Mouse (Mus musculus) hindbrain, embryonic 13.5 days (tissue): ENCODE data around the gene B4galt4. TPM values are rescaled to one million over a fixed set of nuclear protein-coding genes. Genes with fewer than 3 reads are reported as not detected.
"Not testable (repeated sequence)": the region's sequence is repeated elsewhere in the genome, so short reads cannot be mapped to it uniquely, and the experiment has no call there.

Source experiments
- ATAC-seq: fragments of 200-750 bp; cut with Nextera tagmentation; 2 replicates; pipeline ENCODE4 v1.8.0; 2017; ENCODE audit warnings: moderate TSS enrichment; ENCODE audit not compliant: low FRiP score
- H3K27ac ChIP-seq: fragments of 300-500 bp; sonication (generic); 2 replicates; pipeline ENCODE4 v1.5.1; 2015; ENCODE audit warnings: inconsistent platforms, mild to moderate bottlenecking, moderate library complexity
- H3K27me3 ChIP-seq: fragments of 300-500 bp; sonication (generic); 2 replicates; pipeline ENCODE4 v1.6.1; 2015; ENCODE audit warnings: mild to moderate bottlenecking, inconsistent platforms
- H3K36me3 ChIP-seq: fragments of 300-500 bp; sonication (generic); 2 replicates; pipeline ENCODE4 v1.6.1; 2015; ENCODE audit warnings: mild to moderate bottlenecking, inconsistent platforms
- H3K4me1 ChIP-seq: fragments of 300-500 bp; sonication (generic); replicated peaks from 2 replicates; pipeline ENCODE4 v1.6.1; 2015; ENCODE audit warnings: inconsistent platforms
- H3K4me2 ChIP-seq: fragments of 300-500 bp; sonication (generic); 2 replicates; pipeline ENCODE4 v1.6.1; 2015; ENCODE audit warnings: inconsistent platforms, mild to moderate bottlenecking, moderate library complexity
- H3K4me3 ChIP-seq: fragments of 300-500 bp; sonication (generic); 2 replicates; pipeline ENCODE4 v1.5.1; 2015; ENCODE audit warnings: mild to moderate bottlenecking, inconsistent platforms
- H3K9ac ChIP-seq: fragments of 300-500 bp; sonication (generic); 2 replicates; pipeline ENCODE4 v1.6.1; 2015; ENCODE audit warnings: mild to moderate bottlenecking, inconsistent platforms
- H3K9me3 ChIP-seq: fragments of 300-500 bp; sonication (generic); 2 replicates; pipeline ENCODE4 v1.6.1; 2016; ENCODE audit warnings: inconsistent platforms
- WGBS: fragments of 180-500 bp; shearing (Covaris S2); methylation state at CpG from one replicate; pipeline ENCODE4 v1.1.7; 2015; 5-methylcytosine and 5-hydroxymethylcytosine counted together
- polyA plus RNA-seq: library from polyadenylated mRNA; unstranded; fragments of >200 nt; fragmentation: Nextera tagmentation; extraction: Ambion mirVana; gene quantifications from 2 replicates; pipeline ENCODE4 v1.2.1, GENCODE M21; 2015

The B4galt4 gene
- polyA plus RNA-seq, 1 experiment from 2014 or later: 30.0 TPM

GRCm38 (mm10) chr16:38780960-38781572 lies 39.0 kb downstream of the B4galt4 start:
- no peak for ATAC-seq
- H3K27ac ChIP-seq: no peak overlapping the region
- no peak overlapping the region for H3K9ac ChIP-seq
- H3K4me1 ChIP-seq: peaks cover 6% of the 10 kb centered on the region; the same call in 1 of the 2 replicates
- no peaks in the 10 kb centered on the region for H3K36me3 ChIP-seq
- no peaks in the 10 kb centered on the region for H3K9me3 ChIP-seq
- no peak overlapping the region for H3K4me2 ChIP-seq
- 91% methylated on average over 7 of the region's 7 CpGs for WGBS
- H3K27me3 ChIP-seq: no peaks in the 10 kb centered on the region
- no peak overlapping the region for H3K4me3 ChIP-seq

- Histone ChIP-seq H3K27ac (no peak overlapping the region), H3K36me3 (no peaks in the 10 kb centered on the region), H3K4me2 (no peak overlapping the region), H3K27me3 (no peaks in the 10 kb centered on the region), H3K4me3 (no peak overlapping the region), H3K9me3 (no peaks in the 10 kb centered on the region), H3K9ac (no peak overlapping the region), H3K4me1 (peaks cover 6% of the 10 kb centered on the region; the same call in 1 of the 2 replicates)
- WGBS: 85% methylated on average over 2 of the region's 2 CpGs
- ATAC-seq: no peak
Measured at GRCm38 (mm10) chr16:38781946-38782345, 39.9 kb downstream of the B4galt4 start.

- Histone ChIP-seq H3K27ac (no peak overlapping the region), H3K9me3 (no peaks in the 10 kb centered on the region), H3K36me3 (no peaks in the 10 kb centered on the region), H3K4me2 (no peak overlapping the region), H3K9ac (no peak overlapping the region), H3K4me3 (no peak overlapping the region), H3K4me1 (peaks cover 6% of the 10 kb centered on the region; the same call in 1 of the 2 replicates), H3K27me3 (no peaks in the 10 kb centered on the region)
- WGBS: 46% methylated on average over 2 of the region's 2 CpGs
- ATAC-seq: 0 out of 2 replicates have a peak, but pooled peaks have one; percentile 32
Measured at GRCm38 (mm10) chr16:38782524-38783067, 40.5 kb downstream of the B4galt4 start.

GRCm38 (mm10) chr16:38785301-38785700 lies 43.2 kb downstream of the B4galt4 start:
- H3K27ac ChIP-seq: no peak overlapping the region
- no peak overlapping the region for H3K4me2 ChIP-seq
- no peak for ATAC-seq
- no peaks in the 10 kb centered on the region for H3K36me3 ChIP-seq
- H3K9ac ChIP-seq: no peak overlapping the region
- no peaks in the 10 kb centered on the region for H3K27me3 ChIP-seq
- peaks cover 6% of the 10 kb centered on the region; the same call in 1 of the 2 replicates for H3K4me1 ChIP-seq
- no peak overlapping the region for H3K4me3 ChIP-seq
- no peaks in the 10 kb centered on the region for H3K9me3 ChIP-seq
- WGBS: 80% methylated on average over 7 of the region's 7 CpGs

- WGBS: 77% methylated on average over 2 of the region's 2 CpGs
- H3K9ac ChIP-seq: no peak overlapping the region
- no peak overlapping the region for H3K27ac ChIP-seq
- ATAC-seq: no peak
- no peak overlapping the region for H3K4me2 ChIP-seq
- no peaks in the 10 kb centered on the region for H3K36me3 ChIP-seq
- no peaks in the 10 kb centered on the region; the same call in 1 of the 2 replicates for H3K4me1 ChIP-seq
- no peaks in the 10 kb centered on the region for H3K9me3 ChIP-seq
- no peaks in the 10 kb centered on the region for H3K27me3 ChIP-seq
- H3K4me3 ChIP-seq: no peak overlapping the region
Measured at GRCm38 (mm10) chr16:38789016-38789415, 47.0 kb downstream of the B4galt4 start.

GRCm38 (mm10) chr16:38789966-38790365 lies 47.9 kb downstream of the B4galt4 start:
- no peak overlapping the region for H3K4me3 ChIP-seq
- no peaks in the 10 kb centered on the region for H3K36me3 ChIP-seq
- no peak for ATAC-seq
- no peak overlapping the region for H3K27ac ChIP-seq
- no peak overlapping the region for H3K4me2 ChIP-seq
- no peak overlapping the region for H3K9ac ChIP-seq
- WGBS: 89% methylated on average over 3 of the region's 3 CpGs
- no peaks in the 10 kb centered on the region for H3K27me3 ChIP-seq
- no peaks in the 10 kb centered on the region for H3K9me3 ChIP-seq
- H3K4me1 ChIP-seq: no peaks in the 10 kb centered on the region

GRCm38 (mm10) chr16:38793120-38793519 lies 51.1 kb downstream of the B4galt4 start:
- Histone ChIP-seq H3K9me3 (no peaks in the 10 kb centered on the region), H3K27me3 (no peaks in the 10 kb centered on the region), H3K4me2 (no peak overlapping the region), H3K4me1 (no peaks in the 10 kb centered on the region), H3K36me3 (no peaks in the 10 kb centered on the region), H3K9ac (no peak overlapping the region), H3K4me3 (no peak overlapping the region), H3K27ac (no peak overlapping the region)
- WGBS: 81% methylated on average over 6 of the region's 6 CpGs
- no peak for ATAC-seq

GRCm38 (mm10) chr16:38798957-38799450 lies 56.9 kb downstream of the B4galt4 start:
- no peaks in the 10 kb centered on the region for H3K27me3 ChIP-seq
- H3K4me2 ChIP-seq: no peak overlapping the region
- H3K4me1 ChIP-seq: no peaks in the 10 kb centered on the region
- H3K36me3 ChIP-seq: no peaks in the 10 kb centered on the region
- WGBS: 82% methylated on average over 3 of the region's 3 CpGs
- H3K4me3 ChIP-seq: no peak overlapping the region
- ATAC-seq: no peak
- no peak overlapping the region for H3K27ac ChIP-seq
- H3K9ac ChIP-seq: no peak overlapping the region
- H3K9me3 ChIP-seq: no peaks in the 10 kb centered on the region

GRCm38 (mm10) chr16:38800091-38800490 lies 58.0 kb downstream of the B4galt4 start, which contains the start of gene Upk1b:
Upk1b (minus strand) TSS chr16:38800328.
- WGBS: 55% methylated on average over 10 of the region's 10 CpGs
- Histone ChIP-seq H3K27ac (no peak within 1 kb of the TSS), H3K4me2 (no peak within 1 kb of the TSS), H3K4me1 (no peaks in the 10 kb centered on the region), H3K9me3 (no peaks in the 10 kb centered on the region), H3K27me3 (no peaks in the 10 kb centered on the region), H3K9ac (no peak within 1 kb of the TSS), H3K4me3 (no peak within 1 kb of the TSS), H3K36me3 (no peaks in the 10 kb centered on the region)
- ATAC-seq: no peak

- not testable (repeated sequence) for H3K4me1 ChIP-seq, H3K4me3 ChIP-seq, H3K36me3 ChIP-seq, H3K9me3 ChIP-seq, H3K4me2 ChIP-seq, H3K27ac ChIP-seq, H3K27me3 ChIP-seq, ATAC-seq, H3K9ac ChIP-seq
- WGBS: 88% methylated on average over 5 of the region's 5 CpGs
Measured at GRCm38 (mm10) chr16:38807796-38808195, 65.7 kb downstream of the B4galt4 start.

- 0 out of 2 replicates have a peak, but pooled peaks cover 6% of the 10 kb centered on the region for H3K9me3 ChIP-seq
- H3K27ac ChIP-seq: no peak overlapping the region
- ATAC-seq: no peak
- 86% methylated on average over 5 of the region's 5 CpGs for WGBS
- H3K36me3 ChIP-seq: no peaks in the 10 kb centered on the region
- H3K4me2 ChIP-seq: no peak overlapping the region
- H3K4me3 ChIP-seq: no peak overlapping the region
- H3K4me1 ChIP-seq: no peaks in the 10 kb centered on the region
- H3K27me3 ChIP-seq: no peaks in the 10 kb centered on the region
- no peak overlapping the region for H3K9ac ChIP-seq
Measured at GRCm38 (mm10) chr16:38810196-38810595, 68.1 kb downstream of the B4galt4 start.

- Histone ChIP-seq H3K36me3 (no peaks in the 10 kb centered on the region), H3K27ac (no peak overlapping the region), H3K4me3 (no peak overlapping the region), H3K27me3 (no peaks in the 10 kb centered on the region), H3K9ac (no peak overlapping the region), H3K4me1 (peaks cover 12% of the 10 kb centered on the region), H3K4me2 (no peak overlapping the region), H3K9me3 (0 out of 2 replicates have a peak, but pooled peaks cover 6% of the 10 kb centered on the region)
- 35% methylated on average over 8 of the region's 8 CpGs for WGBS
- no peak for ATAC-seq
Measured at GRCm38 (mm10) chr16:38812521-38812920, 70.5 kb downstream of the B4galt4 start.
